Comparison of ENCODE assay signal across 17 mouse cellular contexts in genomic region chr6:41727989-41728609, GRCm38 (mm10). TPM values are rescaled to one million over a fixed set of nuclear protein-coding genes. Genes with fewer than 3 reads are reported as not detected.
A peak's percentile ranks its signal among the peaks of the same experiment; 100 is the strongest.
DNase-seq lines count a peak whose midpoint lies in the region; ATAC-seq lines count a peak whose summit lies in the region.
"Had no signal": no experiment of that assay in that cellular context is flagged by ENCODE, and none has a peak within 500 bp of the region (broad histone marks: within the 10 kb centered on the region; RNA-seq: fewer than 3 reads in every experiment).

No protein-coding gene starts in this region.

- H3K9ac ChIP-seq in forebrain, embryonic 16.5 days (replicated peaks; ENCODE audit: low read depth, low read length): no peak overlapping the region
- H3K9ac ChIP-seq: embryonic facial prominence, embryonic 13.5 days; forebrain, postnatal 0 days; midbrain, embryonic 15.5 days; neural tube, embryonic 15.5 days had no signal

- WGBS in forebrain, embryonic 16.5 days: 91% methylated on average over 1 of the region's 1 CpGs

- no peaks in the 10 kb centered on the region for H3K4me1 ChIP-seq in forebrain, embryonic 16.5 days (replicated peaks; ENCODE audit: control insufficient read depth, insufficient read depth, low read length)
- H3K4me1 ChIP-seq: embryonic facial prominence, embryonic 13.5 days; midbrain, embryonic 15.5 days; neural tube, embryonic 15.5 days had no signal

- no peaks in the 10 kb centered on the region for H3K9me3 ChIP-seq in forebrain, embryonic 16.5 days (ENCODE audit: control insufficient read depth, low read length)
- H3K9me3 ChIP-seq: embryonic facial prominence, embryonic 13.5 days; midbrain, embryonic 15.5 days; neural tube, embryonic 15.5 days had no signal

- no peak overlapping the region for H3K4me2 ChIP-seq in forebrain, embryonic 16.5 days (ENCODE audit: low read length)
- H3K4me2 ChIP-seq: embryonic facial prominence, embryonic 13.5 days; midbrain, embryonic 15.5 days; neural tube, embryonic 15.5 days had no signal

- ATAC-seq in hematopoietic stem cell, adult 5-6 weeks (replicated peaks in 1 of 2; ENCODE audit: insufficient read depth in 1 of 2, low FRiP score in 2 of 2, low TSS enrichment in 1 of 2, low read depth in 1 of 2, poor library complexity in 2 of 2, severe bottlenecking in 2 of 2): peak; percentile 62 to 65; a peak in 3 of 4 replicates
- ATAC-seq in forebrain, embryonic 16.5 days: no peak
- ATAC-seq: forebrain, postnatal 0 days; midbrain, embryonic 15.5 days had no signal

- peak; percentile 5 for DNase-seq in 416B (ENCODE audit: low read depth)
- DNase-seq in CD4-positive helper T cell, adult 2 months (ENCODE audit: low read depth, low spot score): peak; percentile 39
- peak; percentile 53 for DNase-seq in naive thymus-derived CD4-positive, alpha-beta T cell, adult 2 months (ENCODE audit: low read depth)
- no peak for DNase-seq in right cerebral cortex, postnatal 10 days (ENCODE audit: low spot score in 2 of 2)
- no peak for DNase-seq in cerebellum, adult 11-12 months
- DNase-seq: adrenal gland, postnatal 36 days; forebrain, postnatal 0 days; heart, postnatal 4 days; kidney, postnatal 14 days; lung, adult 18-20 months had no signal

- H3K27ac ChIP-seq in forebrain, embryonic 16.5 days (ENCODE audit: low read length): no peak overlapping the region
- H3K27ac ChIP-seq: embryonic facial prominence, embryonic 13.5 days; left cerebral cortex, adult 2 months; midbrain, embryonic 15.5 days; neural tube, embryonic 15.5 days had no signal

- no peak overlapping the region for H3K4me3 ChIP-seq in forebrain, embryonic 16.5 days (replicated peaks; ENCODE audit: low read length)
- H3K4me3 ChIP-seq: embryonic facial prominence, embryonic 13.5 days; left cerebral cortex, adult 2 months; midbrain, embryonic 15.5 days; neural tube, embryonic 15.5 days had no signal

- no peaks in the 10 kb centered on the region for H3K36me3 ChIP-seq in forebrain, embryonic 16.5 days (ENCODE audit: control insufficient read depth, insufficient read depth)
- H3K36me3 ChIP-seq: embryonic facial prominence, embryonic 13.5 days; midbrain, embryonic 15.5 days; neural tube, embryonic 15.5 days had no signal

- H3K27me3 ChIP-seq in forebrain, embryonic 16.5 days (replicated peaks; ENCODE audit: control insufficient read depth, insufficient read depth, low read length): no peaks in the 10 kb centered on the region
- H3K27me3 ChIP-seq: embryonic facial prominence, embryonic 13.5 days; midbrain, embryonic 15.5 days; neural tube, embryonic 15.5 days had no signal

RNA-seq across cellular contexts. Expression of gene Kel, which starts 24.0 kb away (rescaled TPM):
- total RNA-seq in hematopoietic stem cell, adult 5-6 weeks (2017): 2.3 and 12.9 TPM in 2 replicates
- 0.29 and 0.48 TPM in 2 replicates for polyA plus RNA-seq in forebrain, embryonic 16.5 days (2015; fragmentation: Nextera tagmentation; extraction: Ambion mirVana)
- total RNA-seq: adrenal gland, postnatal 36 days; forebrain, postnatal 0 days; left cerebral cortex, adult 2 months had no signal
- polyA plus RNA-seq: forebrain, postnatal 0 days had no signal

RNA-seq across cellular contexts. Expression of gene Llcfc1, which starts 43.9 kb away (rescaled TPM):
- not detected in 2 replicates for total RNA-seq in hematopoietic stem cell, adult 5-6 weeks (2017)
- polyA plus RNA-seq in forebrain, embryonic 16.5 days (2015; fragmentation: Nextera tagmentation; extraction: Ambion mirVana): not detected in 2 replicates
- total RNA-seq: adrenal gland, postnatal 36 days; forebrain, postnatal 0 days; heart, adult 8-10 months; heart, postnatal 4 days; left cerebral cortex, adult 2 months had no signal
- polyA plus RNA-seq: embryonic facial prominence, embryonic 13.5 days; forebrain, postnatal 0 days; midbrain, embryonic 15.5 days; neural tube, embryonic 15.5 days had no signal

RNA-seq across cellular contexts. Expression of gene Olfr459, which starts 46.9 kb away (rescaled TPM):
- not detected in 2 replicates for total RNA-seq in hematopoietic stem cell, adult 5-6 weeks (2017)
- polyA plus RNA-seq in forebrain, embryonic 16.5 days (2015; fragmentation: Nextera tagmentation; extraction: Ambion mirVana): not detected in 2 replicates
- total RNA-seq: adrenal gland, postnatal 36 days; forebrain, postnatal 0 days; heart, adult 8-10 months; heart, postnatal 4 days; left cerebral cortex, adult 2 months had no signal
- polyA plus RNA-seq: embryonic facial prominence, embryonic 13.5 days; forebrain, postnatal 0 days; midbrain, embryonic 15.5 days; neural tube, embryonic 15.5 days had no signal

RNA-seq across cellular contexts. Expression of gene Trpv5, which starts 47.5 kb away (rescaled TPM):
- total RNA-seq in hematopoietic stem cell, adult 5-6 weeks (2017): not detected in 2 replicates
- not detected in 2 replicates for polyA plus RNA-seq in forebrain, embryonic 16.5 days (2015; fragmentation: Nextera tagmentation; extraction: Ambion mirVana)
- total RNA-seq: forebrain, postnatal 0 days; heart, adult 8-10 months; heart, postnatal 4 days; left cerebral cortex, adult 2 months had no signal
- polyA plus RNA-seq: embryonic facial prominence, embryonic 13.5 days; forebrain, postnatal 0 days; midbrain, embryonic 15.5 days; neural tube, embryonic 15.5 days had no signal

Comparison
In these comparisons a context has a peak if more than half of its experiments do, and no peak if none do; other contexts are left out.
1. DNase-seq: peak in 416B (single experiment), CD4-positive helper T cell, adult 2 months (single experiment) and naive thymus-derived CD4-positive, alpha-beta T cell, adult 2 months (single experiment); none in right cerebral cortex, postnatal 10 days (0 of 2) and cerebellum, adult 11-12 months (single experiment).